Mouse (Mus musculus): ENCODE data around the gene Pde4d. TPM values are rescaled to one million over a fixed set of nuclear protein-coding genes. Genes with fewer than 3 reads are reported as not detected.

The Pde4d gene
- polyA plus RNA-seq, 1 experiment from 2014 or later, result 13.0 TPM

GRCm38 (mm10) chr13:108426322-108426721 is 23.4 kb upstream of the Pde4d start:
- WGBS, result 55% methylated on average over 5 of the region's 5 CpGs
- no peak for DNase-seq (ENCODE audit: low spot score)
- no peak overlapping the region for H3K9ac ChIP-seq (ENCODE audit: low read length)

GRCm38 (mm10) chr13:108428809-108429208 is 20.9 kb upstream of the Pde4d start:
- Histone ChIP-seq H3K36me3 (ENCODE audit: control insufficient read depth, insufficient read depth, low read length) (no peaks in the 10 kb centered on the region), H3K27me3 (ENCODE audit: control insufficient read depth, insufficient read depth, low read length) (no peaks in the 10 kb centered on the region), H3K9ac (ENCODE audit: low read length) (no peak overlapping the region), H3K4me3 (ENCODE audit: low read depth, low read length) (no peak overlapping the region), H3K9me3 (ENCODE audit: control insufficient read depth, low read length) (no peaks in the 10 kb centered on the region), H3K4me1 (replicated peaks; ENCODE audit: control insufficient read depth, insufficient read depth) (no peaks in the 10 kb centered on the region), H3K4me2 (replicated peaks; ENCODE audit: low read depth) (no peak overlapping the region), H3K27ac (replicated peaks) (no peak overlapping the region)
- WGBS, result 77% methylated on average over 6 of the region's 6 CpGs
- DNase-seq (ENCODE audit: low spot score) (no peak), ATAC-seq (ENCODE audit: low FRiP score, low TSS enrichment) (no peak)
- no peak for TF ChIP-seq CTCF (IDR thresholded peaks at IDR 0.05; ENCODE audit: low read depth)

More at GRCm38 (mm10) chr13:108426322-108426721, 23.4 kb upstream of the Pde4d start:
- H3K4me2 ChIP-seq (replicated peaks; ENCODE audit: low read depth), result no peak overlapping the region
- ATAC-seq (ENCODE audit: low FRiP score, low TSS enrichment), result no peak
- no peaks in the 10 kb centered on the region for H3K36me3 ChIP-seq (ENCODE audit: control insufficient read depth, insufficient read depth, low read length)
- no peaks in the 10 kb centered on the region for H3K27me3 ChIP-seq (ENCODE audit: control insufficient read depth, insufficient read depth, low read length)
- H3K4me3 ChIP-seq (ENCODE audit: low read depth, low read length), result no peak overlapping the region
- no peaks in the 10 kb centered on the region for H3K4me1 ChIP-seq (replicated peaks; ENCODE audit: control insufficient read depth, insufficient read depth)
- TF ChIP-seq CTCF (IDR thresholded peaks at IDR 0.05; ENCODE audit: low read depth) (no peak), EP300 (optimal IDR thresholded peaks at IDR 0.05) (no peak)
- H3K27ac ChIP-seq (replicated peaks), result no peak overlapping the region
- no peaks in the 10 kb centered on the region for H3K9me3 ChIP-seq (ENCODE audit: control insufficient read depth, low read length)

- no peak for ATAC-seq (ENCODE audit: low FRiP score, low TSS enrichment)
- no peaks in the 10 kb centered on the region for H3K4me1 ChIP-seq (replicated peaks; ENCODE audit: control insufficient read depth, insufficient read depth)
- no peak overlapping the region for H3K4me3 ChIP-seq (ENCODE audit: low read depth, low read length)
- no peak overlapping the region for H3K4me2 ChIP-seq (replicated peaks; ENCODE audit: low read depth)
- no peaks in the 10 kb centered on the region for H3K36me3 ChIP-seq (ENCODE audit: control insufficient read depth, insufficient read depth, low read length)
- no peaks in the 10 kb centered on the region for H3K9me3 ChIP-seq (ENCODE audit: control insufficient read depth, low read length)
- H3K9ac ChIP-seq (ENCODE audit: low read length), result no peak overlapping the region
- H3K27ac ChIP-seq (replicated peaks), result no peak overlapping the region
- TF ChIP-seq CTCF (IDR thresholded peaks at IDR 0.05; ENCODE audit: low read depth) (no peak), EP300 (optimal IDR thresholded peaks at IDR 0.05) (no peak)
- no peaks in the 10 kb centered on the region for H3K27me3 ChIP-seq (ENCODE audit: control insufficient read depth, insufficient read depth, low read length)
- WGBS, result 60% methylated on average over 2 of the region's 2 CpGs
- DNase-seq (ENCODE audit: low spot score), result no peak
Measured at GRCm38 (mm10) chr13:108429623-108430022, 20.1 kb upstream of the Pde4d start.

GRCm38 (mm10) chr13:108431776-108432175 is 18.0 kb upstream of the Pde4d start:
- H3K4me2 ChIP-seq (replicated peaks; ENCODE audit: low read depth), result no peak overlapping the region
- no peak overlapping the region for H3K9ac ChIP-seq (ENCODE audit: low read length)
- ATAC-seq (ENCODE audit: low FRiP score, low TSS enrichment) (no peak), DNase-seq (ENCODE audit: low spot score) (no peak)
- no peak overlapping the region for H3K27ac ChIP-seq (replicated peaks)
- no peak overlapping the region for H3K4me3 ChIP-seq (ENCODE audit: low read depth, low read length)
- H3K27me3 ChIP-seq (ENCODE audit: control insufficient read depth, insufficient read depth, low read length), result no peaks in the 10 kb centered on the region
- no peaks in the 10 kb centered on the region for H3K4me1 ChIP-seq (replicated peaks; ENCODE audit: control insufficient read depth, insufficient read depth)
- no peaks in the 10 kb centered on the region for H3K9me3 ChIP-seq (ENCODE audit: control insufficient read depth, low read length)
- WGBS, result 91% methylated on average over 3 of the region's 3 CpGs
- no peaks in the 10 kb centered on the region for H3K36me3 ChIP-seq (ENCODE audit: control insufficient read depth, insufficient read depth, low read length)
- TF ChIP-seq EP300 (optimal IDR thresholded peaks at IDR 0.05) (no peak), CTCF (IDR thresholded peaks at IDR 0.05; ENCODE audit: low read depth) (no peak)

GRCm38 (mm10) chr13:108435687-108436086 is 14.1 kb upstream of the Pde4d start:
- TF ChIP-seq EP300 (optimal IDR thresholded peaks at IDR 0.05), result no peak

GRCm38 (mm10) chr13:108437424-108437823 is 12.3 kb upstream of the Pde4d start:
- no peak overlapping the region for H3K9ac ChIP-seq (ENCODE audit: low read length)
- H3K27me3 ChIP-seq (ENCODE audit: control insufficient read depth, insufficient read depth, low read length), result no peaks in the 10 kb centered on the region
- no peak for TF ChIP-seq CTCF (IDR thresholded peaks at IDR 0.05; ENCODE audit: low read depth)
- no peaks in the 10 kb centered on the region for H3K9me3 ChIP-seq (ENCODE audit: control insufficient read depth, low read length)
- no peak for DNase-seq (ENCODE audit: low spot score)
- ATAC-seq (ENCODE audit: low FRiP score, low TSS enrichment), result no peak
- H3K4me2 ChIP-seq (replicated peaks; ENCODE audit: low read depth), result no peak overlapping the region
- H3K36me3 ChIP-seq (ENCODE audit: control insufficient read depth, insufficient read depth, low read length), result no peaks in the 10 kb centered on the region
- H3K27ac ChIP-seq (replicated peaks), result no peak overlapping the region
- no peak overlapping the region for H3K4me3 ChIP-seq (ENCODE audit: low read depth, low read length)
- 91% methylated on average over 2 of the region's 2 CpGs for WGBS
- no peaks in the 10 kb centered on the region for H3K4me1 ChIP-seq (replicated peaks; ENCODE audit: control insufficient read depth, insufficient read depth)

More at GRCm38 (mm10) chr13:108435687-108436086, 14.1 kb upstream of the Pde4d start:
- Histone ChIP-seq H3K4me1 (replicated peaks; ENCODE audit: control insufficient read depth, insufficient read depth) (no peaks in the 10 kb centered on the region), H3K9ac (ENCODE audit: low read length) (no peak overlapping the region), H3K27me3 (ENCODE audit: control insufficient read depth, insufficient read depth, low read length) (no peaks in the 10 kb centered on the region), H3K36me3 (ENCODE audit: control insufficient read depth, insufficient read depth, low read length) (no peaks in the 10 kb centered on the region), H3K27ac (replicated peaks) (no peak overlapping the region), H3K9me3 (ENCODE audit: control insufficient read depth, low read length) (no peaks in the 10 kb centered on the region), H3K4me3 (ENCODE audit: low read depth, low read length) (no peak overlapping the region), H3K4me2 (replicated peaks; ENCODE audit: low read depth) (no peak overlapping the region)
- DNase-seq (ENCODE audit: low spot score), result no peak
- no peak for ATAC-seq (ENCODE audit: low FRiP score, low TSS enrichment)

All from stomach, postnatal 0 days (tissue).